Mouse (Mus musculus): ENCODE results near the gene Myo1c. TPM values are rescaled to one million over a fixed set of nuclear protein-coding genes. Genes with fewer than 3 reads are reported as not detected.
"Not testable (repeated sequence)": the region's sequence is repeated elsewhere in the genome, so short reads cannot be mapped to it uniquely, and the experiment has no call there.

Myo1c gene
- polyA plus RNA-seq, 1 experiment from 2014 or later: 48.6 TPM

DNA sequence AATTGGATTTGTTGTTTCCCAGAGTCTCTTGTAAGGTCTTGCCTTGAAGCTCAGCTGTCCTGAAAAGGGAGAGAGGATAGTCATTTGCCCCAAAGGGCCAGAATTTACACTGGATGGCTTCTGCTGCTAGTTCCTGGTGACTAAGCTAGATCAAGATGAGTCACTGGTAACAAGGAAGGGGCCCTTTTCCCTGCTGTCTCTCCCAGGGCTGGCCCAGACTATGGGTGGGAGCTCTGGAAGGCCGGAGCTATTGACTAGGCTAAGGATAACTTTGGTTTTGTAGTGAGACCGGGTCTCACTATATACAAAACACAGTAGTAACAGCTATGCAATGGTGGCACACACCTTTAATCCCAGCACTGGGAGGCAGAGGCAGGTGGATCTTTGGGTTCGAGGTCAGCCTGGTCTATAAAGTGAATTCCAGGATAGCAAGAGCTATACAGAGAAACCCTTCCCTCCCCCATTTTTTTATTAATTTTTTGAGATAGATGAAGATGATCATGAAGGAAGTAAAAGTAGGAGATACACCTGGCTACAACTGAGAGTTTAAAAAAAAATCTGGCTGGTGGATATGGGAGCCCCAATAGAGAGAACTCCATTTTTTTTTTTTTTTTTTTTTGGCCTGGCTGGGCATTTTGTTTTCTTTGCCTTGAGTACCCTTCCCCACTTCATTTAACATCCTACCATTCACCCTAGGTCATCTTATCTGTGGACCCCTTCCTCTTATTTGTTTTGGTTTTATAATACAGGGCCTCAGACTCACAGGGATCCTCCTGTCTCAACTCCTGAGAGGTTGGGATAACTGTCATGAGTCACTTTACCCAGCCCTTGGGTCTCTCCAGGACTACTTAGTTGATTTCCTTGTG, 27.8 kb downstream of the Myo1c start:
- WGBS: 68% methylated on average over 3 of the region's 3 CpGs
- H3K27me3 ChIP-seq (replicated peaks): no peaks in the 10 kb centered on the region
- H3K36me3 ChIP-seq: peaks cover 7% of the 10 kb centered on the region; the same call in 1 of the 2 replicates
- peak overlapping the region; percentile 75 for H3K27ac ChIP-seq
- H3K9me3 ChIP-seq: no peaks in the 10 kb centered on the region
- H3K4me2 ChIP-seq (replicated peaks): peak overlapping the region; percentile 66
- H3K4me3 ChIP-seq (replicated peaks): peak overlapping the region; percentile 100
- peaks cover 10% of the 10 kb centered on the region for H3K4me1 ChIP-seq (replicated peaks)
- H3K9ac ChIP-seq: no peak overlapping the region
- no peak for ATAC-seq

DNA sequence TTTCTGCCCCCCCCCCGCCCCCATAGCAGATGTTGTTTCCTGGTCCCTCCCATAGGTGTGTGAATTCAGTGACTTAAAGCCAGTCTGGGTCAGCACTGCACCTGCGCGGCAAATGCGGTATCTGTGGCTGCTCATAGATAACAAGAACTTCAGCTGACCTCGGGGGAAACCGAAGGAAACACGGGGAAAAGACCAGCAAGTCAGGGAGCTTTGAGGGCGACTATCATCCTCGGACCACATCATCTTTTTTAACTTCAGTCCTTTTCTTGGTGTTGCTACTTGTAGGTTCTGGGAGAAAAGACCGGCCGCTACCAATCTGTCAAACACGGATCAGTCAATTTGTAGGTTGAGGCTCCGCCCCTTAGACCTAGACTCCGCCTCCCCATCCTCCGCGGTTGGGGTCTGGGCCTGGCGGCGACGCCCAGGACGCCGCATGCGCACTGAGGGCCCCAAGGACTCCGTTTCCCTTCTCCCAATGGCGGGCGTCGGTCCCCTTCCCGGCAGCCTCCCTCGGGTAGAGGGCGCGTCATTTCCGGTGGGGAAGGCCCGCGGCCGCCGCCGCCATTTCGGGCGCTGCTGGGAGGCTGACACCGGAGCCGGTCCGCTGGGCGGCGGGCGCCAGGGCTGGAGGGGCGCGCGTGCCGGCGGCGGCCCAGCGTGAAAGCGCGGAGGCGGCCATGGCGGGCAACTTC, 28.6 kb downstream of the Myo1c start, which contains the start of gene Crk:
Crk (plus strand) TSS at position 513 of the 692 bp plus-strand sequence.
- Histone ChIP-seq H3K4me2 (replicated peaks) (peak within 1 kb of the TSS; percentile 66), H3K4me3 (replicated peaks) (peak within 1 kb of the TSS; percentile 100), H3K27ac (peak within 1 kb of the TSS; percentile 97), H3K36me3 (no peaks in the 10 kb centered on the region; the same call in 1 of the 2 replicates), H3K4me1 (replicated peaks) (peaks cover 10% of the 10 kb centered on the region), H3K27me3 (replicated peaks) (no peaks in the 10 kb centered on the region), H3K9me3 (no peaks in the 10 kb centered on the region), H3K9ac (peak within 1 kb of the TSS; percentile 87)
- under 1% methylated on average over 55 of the region's 55 CpGs for WGBS
- ATAC-seq: peak; percentile 98

DNA sequence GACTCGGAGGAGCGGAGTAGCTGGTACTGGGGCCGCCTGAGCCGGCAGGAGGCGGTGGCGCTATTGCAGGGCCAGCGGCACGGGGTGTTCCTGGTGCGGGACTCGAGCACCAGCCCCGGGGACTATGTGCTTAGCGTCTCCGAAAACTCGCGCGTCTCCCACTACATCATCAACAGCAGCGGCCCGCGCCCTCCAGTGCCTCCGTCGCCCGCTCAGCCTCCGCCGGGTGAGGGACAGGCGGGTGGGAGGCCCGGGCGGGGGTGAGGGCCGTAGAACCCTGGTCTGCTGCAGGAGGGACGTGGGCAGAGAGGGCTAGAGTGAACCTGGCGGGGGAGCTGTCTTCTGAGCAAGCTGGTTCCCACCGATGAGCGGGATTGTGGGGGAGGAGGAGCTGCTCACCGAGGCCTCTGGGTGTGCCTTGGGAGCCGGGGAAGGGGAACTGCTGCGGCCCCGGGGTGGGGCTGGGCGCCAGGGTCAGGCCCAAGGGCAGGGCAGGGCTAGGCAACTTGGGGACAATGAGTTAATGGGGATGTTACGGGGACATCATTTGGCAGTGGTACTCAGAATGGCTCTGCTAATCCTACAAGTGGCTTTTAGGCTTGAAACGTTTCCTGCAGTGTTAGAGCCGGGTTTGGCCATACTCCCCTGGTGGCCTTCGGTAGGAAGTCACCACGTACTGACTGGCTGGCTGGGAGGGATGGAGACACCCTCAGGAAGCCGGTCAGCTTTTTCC, 29.3 kb downstream of the Myo1c start:
- H3K4me1 ChIP-seq (replicated peaks): peaks cover 10% of the 10 kb centered on the region
- H3K27me3 ChIP-seq (replicated peaks): no peaks in the 10 kb centered on the region
- peak overlapping the region; percentile 100 for H3K4me3 ChIP-seq (replicated peaks)
- ATAC-seq: peak; percentile 78
- no peaks in the 10 kb centered on the region for H3K9me3 ChIP-seq
- WGBS: under 1% methylated on average over 43 of the region's 43 CpGs
- H3K9ac ChIP-seq: peak overlapping the region; percentile 87
- peak overlapping the region; percentile 66 for H3K4me2 ChIP-seq (replicated peaks)
- H3K27ac ChIP-seq: peak overlapping the region; percentile 97
- H3K36me3 ChIP-seq: no peaks in the 10 kb centered on the region; the same call in 1 of the 2 replicates

DNA sequence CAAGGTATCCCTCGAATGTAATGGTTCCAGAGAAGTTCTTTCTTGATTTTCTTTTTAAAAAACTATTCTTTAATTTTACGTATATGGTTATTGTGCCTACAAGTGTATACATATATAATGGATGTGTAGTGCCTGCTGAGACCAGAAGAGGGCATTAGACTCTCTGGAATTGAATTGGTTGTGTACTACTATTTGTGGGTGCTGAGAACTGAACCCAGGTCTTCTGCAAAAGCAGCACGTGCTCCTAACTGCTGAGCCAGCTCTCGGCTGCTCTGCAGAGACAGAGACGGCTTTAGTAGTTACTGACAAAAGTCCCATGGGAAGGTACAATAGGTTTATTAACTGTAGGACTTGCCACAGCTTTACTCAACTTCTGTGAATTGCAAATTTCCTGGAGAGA, 34.2 kb downstream of the Myo1c start:
- Histone ChIP-seq H3K4me3 (replicated peaks) (no peak overlapping the region), H3K4me2 (replicated peaks) (no peak overlapping the region), H3K4me1 (replicated peaks) (peaks cover 13% of the 10 kb centered on the region), H3K27me3 (replicated peaks) (no peaks in the 10 kb centered on the region), H3K27ac (no peak overlapping the region), H3K9me3 (no peaks in the 10 kb centered on the region), H3K36me3 (peaks cover 2% of the 10 kb centered on the region), H3K9ac (no peak overlapping the region)
- WGBS: 94% methylated on average over 5 of the region's 5 CpGs
- ATAC-seq: no peak

DNA sequence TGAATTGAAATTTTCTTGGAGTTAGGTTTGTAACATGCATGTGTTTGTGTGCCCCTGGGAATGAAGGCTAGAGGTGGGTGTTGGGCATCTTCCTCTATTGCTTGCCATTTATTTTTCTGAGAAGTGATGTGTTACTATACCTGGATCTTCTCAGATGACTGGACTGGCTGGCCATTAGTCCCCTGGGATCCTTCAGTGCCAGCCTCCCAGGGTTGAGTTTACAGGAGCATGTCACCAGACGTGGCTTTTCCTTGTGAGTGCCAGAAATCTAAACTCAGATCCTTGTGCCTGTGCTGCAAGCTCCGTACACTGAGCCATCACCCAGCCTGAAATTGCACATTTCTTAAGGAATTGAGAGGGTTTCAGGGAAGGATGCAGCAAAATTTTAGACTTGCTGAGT, 34.7 kb downstream of the Myo1c start:
- peaks cover 13% of the 10 kb centered on the region for H3K4me1 ChIP-seq (replicated peaks)
- H3K36me3 ChIP-seq: peaks cover 3% of the 10 kb centered on the region
- H3K27me3 ChIP-seq (replicated peaks): no peaks in the 10 kb centered on the region
- ATAC-seq: no peak
- H3K27ac ChIP-seq: no peak overlapping the region
- H3K4me2 ChIP-seq (replicated peaks): no peak overlapping the region
- no peak overlapping the region for H3K9ac ChIP-seq
- WGBS: 71% methylated on average over 2 of the region's 2 CpGs
- H3K4me3 ChIP-seq (replicated peaks): no peak overlapping the region
- H3K9me3 ChIP-seq: no peaks in the 10 kb centered on the region

DNA sequence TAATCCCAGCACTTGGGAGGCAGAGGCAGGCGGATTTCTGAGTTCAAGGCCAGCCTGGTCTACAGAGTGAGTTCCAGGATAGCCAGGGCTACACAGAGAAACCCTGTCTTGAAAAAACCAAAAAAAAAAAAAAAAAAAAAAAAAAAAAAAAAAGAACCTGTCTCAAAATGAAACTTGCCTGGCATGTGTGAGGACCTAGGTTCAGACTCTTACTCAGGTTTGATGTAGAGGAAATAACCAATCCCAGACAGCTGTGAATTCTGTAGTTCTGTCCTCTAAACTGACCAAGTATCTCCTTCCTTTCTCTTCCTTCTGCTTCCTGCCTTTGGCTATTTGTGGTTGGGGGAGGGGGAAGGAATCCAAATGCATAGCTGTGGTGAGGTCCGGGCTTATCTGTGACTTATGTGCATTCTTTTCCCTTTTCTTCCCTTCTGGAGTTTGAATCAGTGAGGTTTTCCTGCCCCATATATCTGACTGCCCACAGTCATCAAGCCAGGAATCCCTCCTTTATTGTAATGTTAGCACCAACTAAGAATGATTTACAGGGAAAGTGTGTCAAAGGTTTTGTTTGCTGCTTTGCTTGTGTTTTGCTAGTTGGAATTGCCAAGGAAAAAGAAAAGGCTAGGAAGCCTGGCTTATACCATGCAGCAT, 37.2 kb downstream of the Myo1c start:
- Histone ChIP-seq H3K27me3 (replicated peaks) (no peaks in the 10 kb centered on the region), H3K27ac (no peak overlapping the region), H3K4me1 (replicated peaks) (0 out of 2 replicates have a peak, but pooled peaks cover 3% of the 10 kb centered on the region), H3K9me3 (no peaks in the 10 kb centered on the region), H3K4me2 (replicated peaks) (no peak overlapping the region), H3K4me3 (replicated peaks) (no peak overlapping the region), H3K9ac (peak overlapping the region; percentile 8; the same call in 1 of the 2 replicates), H3K36me3 (peaks cover 12% of the 10 kb centered on the region)
- 52% methylated on average over 2 of the region's 2 CpGs for WGBS
- ATAC-seq: no peak

DNA sequence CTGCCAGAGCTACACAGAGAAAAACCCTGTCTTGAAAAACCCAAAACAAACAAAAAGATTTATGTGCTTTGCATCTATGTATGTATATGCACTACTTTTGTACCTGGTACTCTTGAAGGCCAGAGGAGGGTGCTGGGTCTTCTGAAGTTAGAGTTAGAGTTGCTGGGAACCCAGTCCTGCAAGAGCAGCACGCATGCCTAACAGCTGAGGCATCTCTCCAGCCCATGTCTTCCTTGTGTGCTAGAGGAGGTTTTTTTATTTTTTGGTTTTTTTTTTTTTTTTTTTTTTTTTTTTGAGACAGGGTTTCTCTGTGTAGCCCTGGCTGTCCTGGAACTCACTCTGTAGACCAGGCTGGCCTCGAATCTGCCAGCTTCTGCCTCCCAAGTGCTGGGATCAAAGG, 37.8 kb downstream of the Myo1c start:
- Histone ChIP-seq H3K36me3 (peaks cover 14% of the 10 kb centered on the region), H3K9me3 (no peaks in the 10 kb centered on the region), H3K9ac (no peak overlapping the region), H3K27ac (no peak overlapping the region), H3K4me2 (replicated peaks) (no peak overlapping the region), H3K4me1 (replicated peaks) (0 out of 2 replicates have a peak, but pooled peaks cover 3% of the 10 kb centered on the region), H3K27me3 (replicated peaks) (no peaks in the 10 kb centered on the region), H3K4me3 (replicated peaks) (no peak overlapping the region)
- no peak for ATAC-seq
- WGBS: 89% methylated on average over 2 of the region's 2 CpGs

DNA sequence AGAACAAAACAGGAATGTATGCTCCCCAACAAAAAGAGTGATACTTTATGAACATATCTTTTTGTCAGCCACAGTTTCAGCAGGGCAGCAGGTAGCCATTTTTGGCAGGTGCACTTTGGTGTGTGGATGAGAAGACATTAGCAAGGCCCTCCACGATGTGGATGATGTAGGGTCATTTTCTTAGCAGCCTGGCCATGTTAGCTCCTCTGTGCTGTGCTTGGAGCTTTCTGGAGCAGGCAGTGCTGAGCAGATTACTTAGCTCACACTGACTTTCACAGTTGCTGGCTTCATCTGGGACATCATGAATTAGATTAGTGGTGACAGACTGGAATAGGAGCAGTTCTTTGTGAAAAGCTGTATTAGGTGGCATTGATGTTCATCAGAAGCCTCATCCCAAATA, 39.7 kb downstream of the Myo1c start:
- no peaks in the 10 kb centered on the region for H3K9me3 ChIP-seq
- no peak for ATAC-seq
- no peak overlapping the region for H3K4me2 ChIP-seq (replicated peaks)
- peaks cover 26% of the 10 kb centered on the region for H3K36me3 ChIP-seq
- H3K4me3 ChIP-seq (replicated peaks): no peak overlapping the region
- no peak overlapping the region for H3K9ac ChIP-seq
- H3K4me1 ChIP-seq (replicated peaks): 0 out of 2 replicates have a peak, but pooled peaks cover 3% of the 10 kb centered on the region
- no peaks in the 10 kb centered on the region for H3K27me3 ChIP-seq (replicated peaks)
- no peak overlapping the region for H3K27ac ChIP-seq
- 81% methylated on average over 1 of the region's 1 CpGs for WGBS

DNA sequence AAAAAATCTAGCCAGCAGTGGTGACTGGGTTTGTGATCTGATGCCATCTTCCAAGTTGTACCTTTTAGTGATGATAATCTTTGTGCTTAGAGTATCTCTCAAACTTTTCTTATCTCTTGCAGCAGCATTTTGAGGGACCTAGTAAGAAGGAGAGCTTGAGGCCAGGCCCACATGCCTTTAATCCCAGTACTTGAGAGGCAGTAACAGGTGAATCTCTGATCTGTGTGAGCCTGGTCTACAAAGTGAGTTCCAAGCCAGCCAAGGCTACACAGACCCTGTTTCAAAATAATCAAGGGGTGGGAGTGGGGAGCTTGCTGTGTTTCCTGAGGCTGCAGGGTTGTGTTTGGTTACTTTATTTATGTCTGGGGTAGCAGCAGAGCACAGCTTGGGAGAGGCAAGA, 40.7 kb downstream of the Myo1c start:
- no peak overlapping the region for H3K27ac ChIP-seq
- no peak overlapping the region for H3K4me2 ChIP-seq (replicated peaks)
- ATAC-seq: no peak
- H3K4me1 ChIP-seq (replicated peaks): 0 out of 2 replicates have a peak, but pooled peaks cover 3% of the 10 kb centered on the region
- no peak overlapping the region for H3K4me3 ChIP-seq (replicated peaks)
- peaks cover 26% of the 10 kb centered on the region for H3K36me3 ChIP-seq
- H3K9ac ChIP-seq: no peak overlapping the region
- no peaks in the 10 kb centered on the region for H3K27me3 ChIP-seq (replicated peaks)
- no peaks in the 10 kb centered on the region for H3K9me3 ChIP-seq

DNA sequence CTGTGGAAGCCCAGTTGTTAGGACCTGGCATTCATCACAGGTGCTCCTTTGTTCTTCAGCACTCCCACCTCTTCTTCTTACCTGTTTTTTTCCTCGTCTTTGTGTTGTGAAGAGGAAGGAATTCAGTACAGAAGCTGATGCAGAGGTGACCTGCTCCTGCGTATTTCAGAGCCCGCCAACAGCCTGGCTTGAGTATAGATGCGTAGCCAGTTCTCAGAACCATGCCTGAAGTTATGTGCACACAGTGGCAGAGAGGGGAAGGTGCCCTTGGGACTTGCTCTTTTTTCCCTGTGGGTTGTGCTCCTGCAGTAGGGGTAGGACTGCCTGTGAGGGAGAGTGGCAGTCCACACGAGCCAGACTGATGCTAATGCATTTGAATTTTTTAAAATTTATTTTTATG, 43.3 kb downstream of the Myo1c start:
- H3K4me2 ChIP-seq (replicated peaks): no peak overlapping the region
- H3K9me3 ChIP-seq: no peaks in the 10 kb centered on the region
- no peak for ATAC-seq
- WGBS: 89% methylated on average over 5 of the region's 5 CpGs
- no peak overlapping the region for H3K4me3 ChIP-seq (replicated peaks)
- H3K27me3 ChIP-seq (replicated peaks): no peaks in the 10 kb centered on the region
- no peak overlapping the region for H3K9ac ChIP-seq
- H3K4me1 ChIP-seq (replicated peaks): no peaks in the 10 kb centered on the region
- H3K27ac ChIP-seq: no peak overlapping the region
- H3K36me3 ChIP-seq: peaks cover 36% of the 10 kb centered on the region

DNA sequence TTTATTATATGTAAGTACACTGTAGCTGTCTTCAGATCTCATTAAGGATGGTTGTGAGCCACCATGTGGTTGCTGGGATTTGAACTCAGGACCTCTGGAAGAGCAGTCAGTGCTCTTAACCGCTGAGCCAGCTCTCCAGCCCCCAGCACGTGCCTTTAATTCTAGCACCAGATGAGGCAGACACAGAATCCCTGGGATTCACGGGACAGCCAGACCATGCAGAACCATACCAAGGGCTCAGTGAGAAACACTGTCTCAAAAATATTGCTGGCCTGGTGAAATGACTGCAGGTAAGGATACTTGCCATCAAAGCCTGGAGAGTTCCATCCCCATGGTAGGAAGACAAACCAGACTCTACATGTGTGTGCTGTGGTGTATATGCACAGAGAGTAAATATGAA, 47.2 kb downstream of the Myo1c start:
- H3K4me2 ChIP-seq (replicated peaks); H3K27ac ChIP-seq; ATAC-seq; H3K9me3 ChIP-seq; H3K9ac ChIP-seq; H3K4me3 ChIP-seq (replicated peaks); H3K4me1 ChIP-seq (replicated peaks); H3K27me3 ChIP-seq (replicated peaks): not testable (repeated sequence)
- WGBS: 89% methylated on average over 3 of the region's 3 CpGs
- peaks cover 39% of the 10 kb centered on the region for H3K36me3 ChIP-seq

DNA sequence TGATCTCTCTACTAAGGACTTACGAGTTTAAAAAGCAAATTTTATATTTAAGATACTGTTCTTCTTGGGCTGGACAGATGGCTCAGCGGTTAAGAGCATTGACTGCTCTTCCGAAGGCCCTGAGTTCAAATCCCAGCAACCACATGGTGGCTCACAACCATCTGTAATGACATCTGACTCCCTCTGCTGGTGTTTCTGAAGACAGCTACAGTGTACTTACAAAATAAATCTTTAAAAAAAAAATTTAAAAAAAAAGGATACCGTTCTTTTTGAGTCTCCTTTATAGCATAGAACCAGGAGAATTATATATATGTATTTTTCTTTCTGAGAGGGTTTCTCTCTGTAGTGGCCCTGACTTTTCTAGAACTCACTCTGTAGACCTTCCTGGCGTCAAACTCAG, 50.3 kb downstream of the Myo1c start:
- no peak overlapping the region for H3K4me2 ChIP-seq (replicated peaks)
- no peak for ATAC-seq
- no peaks in the 10 kb centered on the region for H3K4me1 ChIP-seq (replicated peaks)
- no peak overlapping the region for H3K27ac ChIP-seq
- no peak overlapping the region for H3K9ac ChIP-seq
- H3K27me3 ChIP-seq (replicated peaks): no peaks in the 10 kb centered on the region
- H3K4me3 ChIP-seq (replicated peaks): no peak overlapping the region
- H3K9me3 ChIP-seq: no peaks in the 10 kb centered on the region
- H3K36me3 ChIP-seq: peaks cover 37% of the 10 kb centered on the region
- WGBS: 96% methylated on average over 5 of the region's 5 CpGs

Data from intestine, embryonic 15.5 days (tissue).